Mouse (Mus musculus): ENCODE measurements around the gene Hint3. TPM values are rescaled to one million over a fixed set of nuclear protein-coding genes. Genes with fewer than 3 reads are reported as not detected.

Gene Hint3
- polyA plus RNA-seq, 1 experiment from 2014 or later: 21.6 TPM

DNA sequence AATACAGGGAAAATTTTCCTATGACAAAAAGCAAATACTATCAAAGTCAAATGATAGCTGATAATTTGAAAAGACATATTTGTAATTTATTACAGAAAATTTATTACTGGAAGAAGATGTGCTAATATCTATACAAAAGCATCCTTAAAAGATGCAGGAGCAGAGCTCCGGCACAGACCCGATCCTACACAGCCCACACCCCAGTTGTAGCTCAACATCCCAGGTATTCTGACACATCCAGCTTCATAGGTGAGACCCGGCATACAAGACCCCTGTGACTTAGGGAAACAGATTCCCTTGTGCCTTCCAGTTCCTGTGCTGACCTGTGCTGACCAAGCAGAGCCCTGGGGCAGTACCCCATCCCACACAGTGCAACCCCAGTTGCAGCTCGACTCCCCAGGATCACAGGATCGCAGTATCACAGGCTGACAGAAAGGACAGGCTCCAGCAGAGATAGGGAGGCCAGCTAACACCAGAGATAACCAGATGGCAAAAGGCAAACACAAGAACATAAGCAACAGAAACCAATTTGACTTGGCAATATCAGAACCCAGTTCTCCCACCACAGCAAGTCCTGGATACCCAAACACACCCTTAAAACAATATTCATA, 51.7 kb downstream of the Hint3 start:
- H3K9me3 ChIP-seq: no peaks in the 10 kb centered on the region
- peaks cover 24% of the 10 kb centered on the region for H3K36me3 ChIP-seq
- no peak overlapping the region for H3K4me2 ChIP-seq
- no peak for ATAC-seq (ENCODE audit: low read depth)
- no peak overlapping the region for H3K9ac ChIP-seq
- no peak overlapping the region for H3K4me3 ChIP-seq
- no peak overlapping the region for H3K27ac ChIP-seq (replicated peaks)
- no peaks in the 10 kb centered on the region for H3K4me1 ChIP-seq (replicated peaks)
- 96% methylated on average over 5 of the region's 5 CpGs for WGBS
- H3K27me3 ChIP-seq: no peaks in the 10 kb centered on the region

DNA sequence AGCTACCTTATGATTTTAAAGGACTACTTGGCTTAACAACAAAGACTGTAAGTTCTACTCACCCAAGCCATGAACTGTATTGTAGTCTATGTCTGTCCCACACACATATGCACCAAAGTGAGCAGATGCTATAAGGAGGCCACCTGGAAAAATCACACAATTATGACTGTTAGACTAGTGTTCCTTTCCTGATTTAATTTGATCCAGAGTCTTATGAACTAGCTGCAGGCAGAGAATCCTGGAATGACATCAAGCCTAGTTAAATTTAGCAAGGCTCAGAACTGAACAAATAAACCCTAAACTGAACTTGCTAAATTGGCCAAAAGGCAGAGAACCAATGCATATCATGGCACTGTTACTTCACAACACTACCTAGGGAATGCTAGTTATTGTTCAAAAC, 63.1 kb downstream of the Hint3 start:
- no peak overlapping the region for H3K4me2 ChIP-seq
- H3K27me3 ChIP-seq: no peaks in the 10 kb centered on the region
- H3K9me3 ChIP-seq: no peaks in the 10 kb centered on the region
- ATAC-seq (ENCODE audit: low read depth): no peak
- H3K9ac ChIP-seq: no peak overlapping the region
- H3K4me1 ChIP-seq (replicated peaks): no peaks in the 10 kb centered on the region
- H3K36me3 ChIP-seq: peaks cover 39% of the 10 kb centered on the region
- no peak overlapping the region for H3K4me3 ChIP-seq
- no peak overlapping the region for H3K27ac ChIP-seq (replicated peaks)

DNA sequence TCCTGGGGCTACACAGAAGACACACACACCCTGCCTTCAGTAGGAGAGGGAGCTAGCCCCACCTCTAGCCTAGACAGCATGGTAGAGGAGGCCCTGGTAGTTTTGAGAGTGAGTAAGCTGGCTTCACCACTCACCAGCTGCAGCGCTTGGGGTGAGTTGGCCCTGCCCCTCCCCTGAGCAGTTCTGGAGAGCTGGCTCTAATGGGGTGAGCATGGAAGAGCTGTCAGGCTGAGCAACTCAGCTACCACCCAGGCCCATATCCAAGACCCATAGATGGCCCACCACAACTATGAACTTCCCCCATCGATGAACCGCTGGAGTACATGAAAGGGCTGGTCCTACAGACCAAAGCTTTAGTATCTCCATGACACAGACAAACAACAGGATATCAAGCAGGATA, 64.8 kb downstream of the Hint3 start:
- Histone ChIP-seq H3K36me3 (peaks cover 52% of the 10 kb centered on the region), H3K9me3 (no peaks in the 10 kb centered on the region), H3K4me3 (no peak overlapping the region), H3K27me3 (no peaks in the 10 kb centered on the region), H3K9ac (no peak overlapping the region), H3K4me2 (no peak overlapping the region), H3K27ac (replicated peaks) (no peak overlapping the region), H3K4me1 (replicated peaks) (no peaks in the 10 kb centered on the region)
- ATAC-seq (ENCODE audit: low read depth): no peak
- 94% methylated on average over 3 of the region's 3 CpGs for WGBS

Other genes with a start within 250 kb of the Hint3 start
- 20.6 and 22.8 TPM in 2 replicates for gene Trmt11, start 28.9 kb downstream of the Hint3 start, polyA plus RNA-seq (2015; fragmentation: Nextera tagmentation; extraction: Ambion mirVana)
- gene Ncoa7, start 173.7 kb upstream of the Hint3 start, polyA plus RNA-seq (2015; fragmentation: Nextera tagmentation; extraction: Ambion mirVana): 16.1 and 18.4 TPM in 2 replicates
- gene Hey2, start 213.2 kb upstream of the Hint3 start, polyA plus RNA-seq (2015; fragmentation: Nextera tagmentation; extraction: Ambion mirVana): 15.1 and 15.7 TPM in 2 replicates